Comparison of ENCODE assay signal across 20 mouse cellular contexts in genomic region chr16:41090092-41090491, GRCm38 (mm10).
DNase-seq lines count a peak whose midpoint lies in the region; ATAC-seq and TF ChIP-seq lines count a peak whose summit lies in the region.
"Had no signal": no experiment of that assay in that cellular context is flagged by ENCODE, and none has a peak within 500 bp of the region (broad histone marks: within the 10 kb centered on the region; RNA-seq: fewer than 3 reads in every experiment).

No protein-coding gene starts in this region.

- 0 out of 2 replicates have a peak, but pooled peaks cover 3% of the 10 kb centered on the region for H3K27me3 ChIP-seq in forebrain, embryonic 13.5 days
- peaks cover 6% of the 10 kb centered on the region; the same call in 1 of the 2 replicates for H3K27me3 ChIP-seq in forebrain, embryonic 12.5 days
- no peaks in the 10 kb centered on the region for H3K27me3 ChIP-seq in hindbrain, postnatal 0 days (ENCODE audit: insufficient read depth, low read length)
- H3K27me3 ChIP-seq in hindbrain, embryonic 10.5 days (ENCODE audit: insufficient read depth, poor library complexity, severe bottlenecking), result no peaks in the 10 kb centered on the region
- H3K27me3 ChIP-seq in midbrain, embryonic 14.5 days (ENCODE audit: control insufficient read depth, insufficient read depth, low read length), result no peaks in the 10 kb centered on the region
- H3K27me3 ChIP-seq in midbrain, embryonic 15.5 days (replicated peaks), result no peaks in the 10 kb centered on the region
- no peaks in the 10 kb centered on the region for H3K27me3 ChIP-seq in stomach, postnatal 0 days (ENCODE audit: control insufficient read depth, insufficient read depth, low read length)
- H3K27me3 ChIP-seq: heart, embryonic 15.5 days had no signal

- TF ChIP-seq CTCF in hindbrain, postnatal 0 days (IDR thresholded peaks at IDR 0.05; ENCODE audit: low read depth), result peak; percentile 33
- peak; percentile 40 for TF ChIP-seq CTCF in stomach, postnatal 0 days (IDR thresholded peaks at IDR 0.05; ENCODE audit: low read depth)

- DNase-seq in hindbrain, postnatal 0 days (ENCODE audit: low spot score), result peak; percentile 26
- no peak for DNase-seq in hindbrain, embryonic 10.5 days (ENCODE audit: low spot score)
- DNase-seq in midbrain, embryonic 14.5 days, result peak; percentile 31
- DNase-seq in stomach, postnatal 0 days (ENCODE audit: low spot score), result no peak
- DNase-seq: adrenal gland, postnatal 10 days; B cell, adult 2 months; cerebellum, adult 18-20 months; cerebellum, postnatal 10 days; gastrocnemius, postnatal 14 days; heart, adult 2 months; heart, postnatal 14 days had no signal

- TF ChIP-seq EP300 in stomach, postnatal 0 days (optimal IDR thresholded peaks at IDR 0.05), result no peak

- no peaks in the 10 kb centered on the region for H3K9me3 ChIP-seq in forebrain, embryonic 13.5 days (replicated peaks)
- no peaks in the 10 kb centered on the region for H3K9me3 ChIP-seq in forebrain, embryonic 12.5 days
- no peaks in the 10 kb centered on the region for H3K9me3 ChIP-seq in hindbrain, postnatal 0 days (ENCODE audit: low read length)
- no peaks in the 10 kb centered on the region for H3K9me3 ChIP-seq in hindbrain, embryonic 10.5 days
- no peaks in the 10 kb centered on the region for H3K9me3 ChIP-seq in midbrain, embryonic 14.5 days (ENCODE audit: control insufficient read depth, low read length)
- H3K9me3 ChIP-seq in midbrain, embryonic 15.5 days, result no peaks in the 10 kb centered on the region
- no peaks in the 10 kb centered on the region for H3K9me3 ChIP-seq in stomach, postnatal 0 days (ENCODE audit: control insufficient read depth, low read length)
- H3K9me3 ChIP-seq: embryonic facial prominence, embryonic 10.5 days; heart, embryonic 15.5 days had no signal

- no peak overlapping the region for H3K4me2 ChIP-seq in forebrain, embryonic 13.5 days
- H3K4me2 ChIP-seq in forebrain, embryonic 12.5 days, result no peak overlapping the region
- no peak overlapping the region for H3K4me2 ChIP-seq in hindbrain, postnatal 0 days (ENCODE audit: low read depth, low read length)
- no peak overlapping the region for H3K4me2 ChIP-seq in midbrain, embryonic 14.5 days (ENCODE audit: low read length)
- H3K4me2 ChIP-seq in midbrain, embryonic 15.5 days, result no peak overlapping the region
- no peak overlapping the region for H3K4me2 ChIP-seq in stomach, postnatal 0 days (replicated peaks; ENCODE audit: low read depth)
- H3K4me2 ChIP-seq: heart, embryonic 11.5 days; heart, embryonic 15.5 days; hindbrain, embryonic 14.5 days had no signal

- H3K27ac ChIP-seq in forebrain, embryonic 13.5 days, result no peak overlapping the region
- H3K27ac ChIP-seq in forebrain, embryonic 12.5 days, result no peak overlapping the region
- no peak overlapping the region for H3K27ac ChIP-seq in hindbrain, postnatal 0 days
- no peak overlapping the region for H3K27ac ChIP-seq in hindbrain, embryonic 10.5 days
- no peak overlapping the region for H3K27ac ChIP-seq in midbrain, embryonic 14.5 days (replicated peaks; ENCODE audit: low read depth, low read length)
- H3K27ac ChIP-seq in midbrain, embryonic 15.5 days, result no peak overlapping the region
- no peak overlapping the region for H3K27ac ChIP-seq in stomach, postnatal 0 days (replicated peaks)
- H3K27ac ChIP-seq: embryonic facial prominence, embryonic 10.5 days; heart, adult 2 months; heart, embryonic 15.5 days; hindbrain, embryonic 14.5 days had no signal

- ATAC-seq in forebrain, embryonic 13.5 days, result peak; percentile 38; the same call in 1 of the 2 replicates
- no peak for ATAC-seq in forebrain, embryonic 12.5 days (ENCODE audit: low FRiP score)
- no peak for ATAC-seq in hindbrain, postnatal 0 days
- no peak for ATAC-seq in midbrain, embryonic 14.5 days (ENCODE audit: low FRiP score, low TSS enrichment)
- no peak for ATAC-seq in midbrain, embryonic 15.5 days (replicated peaks)
- ATAC-seq in stomach, postnatal 0 days (ENCODE audit: low FRiP score, low TSS enrichment), result no peak
- ATAC-seq: CD4-positive, CD25-positive, alpha-beta regulatory T cell, adult 4 months had no signal

- H3K9ac ChIP-seq in forebrain, embryonic 13.5 days, result no peak overlapping the region
- H3K9ac ChIP-seq in forebrain, embryonic 12.5 days, result no peak overlapping the region
- no peak overlapping the region for H3K9ac ChIP-seq in hindbrain, postnatal 0 days (replicated peaks; ENCODE audit: low read length)
- H3K9ac ChIP-seq in midbrain, embryonic 14.5 days (replicated peaks; ENCODE audit: low read length), result no peak overlapping the region
- no peak overlapping the region for H3K9ac ChIP-seq in midbrain, embryonic 15.5 days
- H3K9ac ChIP-seq in stomach, postnatal 0 days (ENCODE audit: low read length), result no peak overlapping the region
- H3K9ac ChIP-seq: heart, embryonic 15.5 days; hindbrain, embryonic 14.5 days had no signal

- 47% methylated on average over 2 of the region's 2 CpGs for WGBS in forebrain, embryonic 13.5 days
- 49% methylated on average over 2 of the region's 2 CpGs for WGBS in forebrain, embryonic 12.5 days
- WGBS in hindbrain, postnatal 0 days, result 54% methylated on average over 2 of the region's 2 CpGs
- WGBS in hindbrain, embryonic 10.5 days, result 58% methylated on average over 2 of the region's 2 CpGs
- WGBS in midbrain, embryonic 14.5 days, result 56% methylated on average over 2 of the region's 2 CpGs
- 55% methylated on average over 2 of the region's 2 CpGs for whole genome bisulfite sequencing in midbrain, embryonic 15.5 days
- 59% methylated on average over 2 of the region's 2 CpGs for WGBS in stomach, postnatal 0 days

- H3K36me3 ChIP-seq in forebrain, embryonic 13.5 days (ENCODE audit: poor library complexity, severe bottlenecking), result no peaks in the 10 kb centered on the region
- no peaks in the 10 kb centered on the region for H3K36me3 ChIP-seq in forebrain, embryonic 12.5 days (replicated peaks)
- no peaks in the 10 kb centered on the region for H3K36me3 ChIP-seq in hindbrain, postnatal 0 days (ENCODE audit: insufficient read depth, low read length)
- no peaks in the 10 kb centered on the region for H3K36me3 ChIP-seq in hindbrain, embryonic 10.5 days
- no peaks in the 10 kb centered on the region for H3K36me3 ChIP-seq in midbrain, embryonic 14.5 days (ENCODE audit: control insufficient read depth, insufficient read depth, low read length)
- no peaks in the 10 kb centered on the region for H3K36me3 ChIP-seq in midbrain, embryonic 15.5 days (replicated peaks)
- no peaks in the 10 kb centered on the region for H3K36me3 ChIP-seq in stomach, postnatal 0 days (ENCODE audit: control insufficient read depth, insufficient read depth, low read length)
- H3K36me3 ChIP-seq: embryonic facial prominence, embryonic 10.5 days; G1E; heart, embryonic 15.5 days had no signal

- 0 out of 2 replicates have a peak, but pooled peaks cover 3% of the 10 kb centered on the region for H3K4me1 ChIP-seq in forebrain, embryonic 13.5 days
- H3K4me1 ChIP-seq in forebrain, embryonic 12.5 days, result no peaks in the 10 kb centered on the region
- no peaks in the 10 kb centered on the region for H3K4me1 ChIP-seq in hindbrain, postnatal 0 days (ENCODE audit: insufficient read depth, low read length)
- no peaks in the 10 kb centered on the region for H3K4me1 ChIP-seq in hindbrain, embryonic 10.5 days (replicated peaks)
- 0 out of 2 replicates have a peak, but pooled peaks cover 3% of the 10 kb centered on the region for H3K4me1 ChIP-seq in midbrain, embryonic 14.5 days (ENCODE audit: control insufficient read depth, insufficient read depth, low read length)
- H3K4me1 ChIP-seq in midbrain, embryonic 15.5 days, result 0 out of 2 replicates have a peak, but pooled peaks cover 2% of the 10 kb centered on the region
- no peaks in the 10 kb centered on the region for H3K4me1 ChIP-seq in stomach, postnatal 0 days (replicated peaks; ENCODE audit: control insufficient read depth, insufficient read depth)
- H3K4me1 ChIP-seq: embryonic facial prominence, embryonic 10.5 days; heart, embryonic 15.5 days had no signal

- no peak overlapping the region for H3K4me3 ChIP-seq in forebrain, embryonic 13.5 days
- no peak overlapping the region for H3K4me3 ChIP-seq in forebrain, embryonic 12.5 days (replicated peaks)
- H3K4me3 ChIP-seq in hindbrain, postnatal 0 days (ENCODE audit: low read length), result no peak overlapping the region
- no peak overlapping the region for H3K4me3 ChIP-seq in hindbrain, embryonic 10.5 days
- no peak overlapping the region for H3K4me3 ChIP-seq in midbrain, embryonic 14.5 days (replicated peaks; ENCODE audit: low read depth, low read length)
- no peak overlapping the region for H3K4me3 ChIP-seq in midbrain, embryonic 15.5 days
- no peak overlapping the region for H3K4me3 ChIP-seq in stomach, postnatal 0 days (ENCODE audit: low read depth, low read length)
- H3K4me3 ChIP-seq: embryonic facial prominence, embryonic 10.5 days; heart, adult 2 months; heart, embryonic 15.5 days had no signal

Comparison
In these comparisons a context has a peak if more than half of its experiments do, and no peak if none do; other contexts are left out.
1. DNase-seq: peak in hindbrain, postnatal 0 days (single experiment) and midbrain, embryonic 14.5 days (single experiment); none in hindbrain, embryonic 10.5 days (single experiment) and stomach, postnatal 0 days (single experiment).